Mouse (Mus musculus) liver, postnatal 0 days (tissue): ENCODE measurements around the gene Fmn2.

Experiments
- CTCF ChIP-seq: sonication (generic); IDR thresholded peaks from 2 replicates; pipeline ENCODE4 v1.5.1; 2016; ENCODE audit warnings: antibody characterized with exemption, low read depth
- EP300 ChIP-seq: IDR thresholded peaks from 2 replicates; pipeline ENCODE4 v1.6.1; 2016; ENCODE audit warnings: antibody characterized with exemption, low read depth, mild to moderate bottlenecking

DNA sequence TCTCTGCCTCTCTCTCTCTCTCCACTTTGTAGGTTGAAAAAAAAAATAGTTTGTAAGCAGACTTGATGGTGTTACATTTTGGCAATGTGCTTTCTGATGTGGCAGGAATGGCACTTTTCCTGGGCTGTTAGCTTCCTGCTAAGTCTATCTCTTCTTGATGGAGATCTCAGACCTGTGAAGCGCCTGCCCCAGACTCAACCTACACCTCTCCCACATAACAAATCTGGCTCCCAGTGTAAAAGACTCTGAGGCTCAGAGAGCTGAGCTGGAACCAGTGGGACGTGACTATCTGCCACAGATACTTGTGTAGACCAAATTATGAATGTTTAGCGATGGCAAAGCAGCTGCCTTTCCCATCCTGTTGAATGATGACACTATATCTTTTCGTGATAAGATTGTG lies 310.2 kb downstream of the Fmn2 start:
- no peak for TF ChIP-seq CTCF
- no peak for TF ChIP-seq EP300
